Mouse (Mus musculus) natural killer cell, adult 2 months (primary cell): ENCODE results near the gene Mknk2.
A peak's percentile ranks its signal among the peaks of the same experiment; 100 is the strongest.

Experiments used
- DNase-seq, 2 experiments: peaks; one replicate each; pipeline ENCODE4 v3.0.0; 2022; ENCODE audit warnings: low spot score in 2 of 2

The Mknk2 gene

DNA sequence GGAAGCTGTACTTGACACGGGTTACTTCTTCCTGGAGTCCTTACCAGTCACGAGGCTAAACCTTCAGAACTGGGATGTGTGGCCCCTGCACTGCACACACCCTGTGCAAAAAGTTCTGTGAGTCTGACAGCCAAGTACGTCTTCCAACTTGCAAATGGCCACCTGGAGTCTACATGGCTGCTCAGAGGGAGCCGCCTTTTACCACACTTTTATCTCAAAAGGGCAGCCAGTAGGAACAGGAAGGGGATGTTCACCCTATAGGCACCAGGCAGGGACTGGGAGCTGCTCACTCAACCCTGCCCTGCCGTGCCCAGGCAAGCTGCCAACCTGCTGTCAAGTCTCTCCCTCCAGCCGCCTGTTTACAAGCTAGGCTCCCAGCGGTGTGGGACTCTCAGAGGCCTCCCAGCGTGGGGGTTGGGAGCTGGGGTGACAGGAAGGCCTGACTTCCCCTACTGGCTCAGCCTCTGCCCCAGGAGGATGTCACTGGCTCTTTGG is at the start of gene Mknk2:
TSS of gene Mknk2 (minus strand) at position 171 of the 495 bp plus-strand sequence.
- DNase-seq = peak; percentile 82 to 88

- DNase-seq = no peak
Observed at GRCm38 (mm10) chr10:80717281-80717680, 39.4 kb upstream of the Mknk2 start.

- DNase-seq = no peak
Observed at GRCm38 (mm10) chr10:80710834-80711233, 32.9 kb upstream of the Mknk2 start.

DNA sequence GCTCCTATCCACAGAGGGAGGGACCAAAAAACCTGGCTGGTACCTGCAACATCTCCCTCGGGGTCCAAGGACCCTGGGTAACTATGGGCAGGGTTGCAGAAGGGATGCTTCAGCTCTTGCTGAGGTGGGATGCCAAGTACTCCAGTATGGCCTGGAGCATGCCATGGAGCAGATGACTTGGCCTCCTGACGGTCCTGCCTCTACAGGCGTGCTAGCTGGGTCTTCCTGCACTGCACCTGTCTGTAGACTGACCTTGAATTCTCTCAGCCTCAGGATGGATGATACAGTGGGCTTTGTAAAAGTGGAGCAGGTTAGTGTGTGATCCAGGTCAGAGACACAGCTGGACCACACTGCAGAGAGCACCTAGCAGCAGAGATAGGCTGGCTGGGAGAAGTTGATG is 27.6 kb upstream of the Mknk2 start:
- DNase-seq = no peak

GRCm38 (mm10) chr10:80705033-80705432 is 27.1 kb upstream of the Mknk2 start:
- DNase-seq = no peak

- DNase-seq = no peak
Observed at GRCm38 (mm10) chr10:80704418-80704817, 26.5 kb upstream of the Mknk2 start.

DNA sequence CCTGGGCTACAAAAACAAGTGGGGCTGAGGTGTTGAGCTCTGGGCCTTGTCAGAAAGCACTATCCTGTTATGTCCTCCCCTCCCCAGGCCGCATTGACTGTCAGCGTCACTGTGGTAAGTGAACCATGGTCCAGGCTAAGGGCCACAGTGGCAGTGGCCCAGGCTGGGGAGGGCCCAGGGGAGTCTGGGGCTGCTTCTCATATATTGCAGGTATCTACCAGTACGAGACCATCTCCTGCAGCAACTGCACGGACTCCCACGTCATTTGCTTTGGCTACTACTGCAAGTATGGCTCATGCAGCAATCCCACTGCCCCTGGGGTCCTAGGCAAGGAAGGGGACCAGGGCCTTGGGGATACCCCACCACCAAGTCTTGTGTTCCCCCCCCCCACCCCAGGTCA is 25.7 kb upstream of the Mknk2 start:
- DNase-seq = no peak

DNA sequence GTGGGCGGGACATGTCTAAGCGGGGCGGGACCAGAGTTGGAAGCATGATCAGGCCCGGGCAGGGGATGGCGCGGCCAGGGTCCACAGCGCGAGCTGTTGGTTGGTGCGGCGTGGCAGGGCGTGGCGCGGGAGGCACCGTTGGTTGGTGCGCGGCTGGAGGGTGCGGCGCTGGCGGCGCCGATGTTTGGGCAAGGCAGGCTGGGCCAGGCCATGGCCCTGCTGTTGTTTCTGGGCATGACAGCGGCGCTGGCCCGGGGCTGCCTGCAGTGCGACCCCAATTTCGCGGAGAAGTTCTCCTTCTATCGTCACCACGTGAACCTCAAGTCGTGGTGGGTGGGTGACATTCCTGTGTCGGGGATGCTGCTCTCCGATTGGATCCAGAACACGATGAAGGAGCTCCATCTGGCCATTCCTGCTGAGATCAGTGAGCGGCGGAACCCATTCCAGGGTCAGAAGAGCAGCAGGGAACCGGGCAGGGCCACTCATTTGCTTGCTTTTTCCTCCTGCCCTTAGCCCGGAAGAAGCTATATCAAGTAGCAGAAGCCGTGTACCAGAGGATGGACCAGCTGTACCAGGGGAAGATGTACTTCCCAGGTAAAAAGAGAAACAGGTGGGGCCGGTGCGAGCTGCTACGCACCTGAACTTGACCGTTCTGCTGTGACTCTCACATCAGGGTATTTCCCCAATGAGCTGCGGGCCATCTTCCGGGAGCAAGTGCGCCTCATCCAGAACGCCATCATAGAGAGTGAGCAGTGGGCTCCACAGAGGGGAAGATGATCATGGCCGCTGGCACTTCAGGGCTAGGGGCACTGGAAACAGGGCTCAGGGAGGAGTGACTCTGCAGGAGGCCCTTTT is 24.9 kb upstream of the Mknk2 start:
- peak; percentile 94 to 95 for DNase-seq

GRCm38 (mm10) chr10:80701721-80702535 is 24.0 kb upstream of the Mknk2 start, which contains the start of the genes Mob3a and Izumo4:
Gene Mob3a (minus strand): TSS chr10:80701977.
Gene Izumo4 (plus strand): TSS chr10:80702184.
- peak; percentile 99 for DNase-seq

DNA sequence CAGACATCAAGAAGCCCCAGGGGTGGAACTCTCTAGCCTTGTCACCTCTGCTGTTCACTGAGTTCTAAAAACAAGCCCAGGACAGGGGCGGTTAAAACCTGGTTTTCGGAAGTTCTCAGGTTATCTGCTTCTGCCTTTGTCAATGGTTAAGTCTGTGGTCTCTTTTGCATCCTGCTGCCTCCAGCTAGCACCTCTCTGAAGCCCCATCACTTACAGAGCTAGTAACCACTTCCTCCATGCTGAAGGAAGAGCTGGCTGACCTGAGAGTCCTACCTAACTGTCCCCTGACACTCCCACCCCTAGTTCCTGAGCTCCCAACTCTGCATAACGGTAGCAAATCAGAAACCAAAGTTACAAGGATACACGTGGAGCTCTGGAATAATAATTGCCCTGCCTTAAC is 22.8 kb upstream of the Mknk2 start:
- peak; percentile 73 to 75 for DNase-seq

GRCm38 (mm10) chr10:80700038-80700504 is 22.2 kb upstream of the Mknk2 start:
- no peak for DNase-seq

GRCm38 (mm10) chr10:80698605-80699004 is 20.7 kb upstream of the Mknk2 start:
- no peak for DNase-seq

DNA sequence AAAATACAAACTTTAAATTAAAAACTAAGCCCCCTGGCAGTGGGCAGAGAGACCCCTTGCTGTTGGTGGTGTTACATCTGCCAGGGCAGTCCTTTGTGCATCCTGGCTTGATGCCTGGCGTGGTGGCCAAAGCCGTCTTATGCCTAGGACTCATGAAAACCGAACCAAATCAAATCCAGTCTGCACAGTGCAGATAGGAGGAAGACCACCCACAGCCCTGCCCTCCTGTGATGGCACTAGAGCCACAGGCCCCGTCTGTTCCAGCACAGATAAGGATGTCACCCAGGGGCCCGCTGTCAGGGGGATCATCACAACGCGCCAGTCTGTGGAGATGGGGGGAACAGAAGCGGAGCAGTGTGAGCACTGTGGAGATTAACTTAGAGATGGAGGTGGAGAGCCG is 19.9 kb upstream of the Mknk2 start:
- no peak for DNase-seq

- DNase-seq = no peak
Observed at GRCm38 (mm10) chr10:80697393-80697787, 19.5 kb upstream of the Mknk2 start.

DNA sequence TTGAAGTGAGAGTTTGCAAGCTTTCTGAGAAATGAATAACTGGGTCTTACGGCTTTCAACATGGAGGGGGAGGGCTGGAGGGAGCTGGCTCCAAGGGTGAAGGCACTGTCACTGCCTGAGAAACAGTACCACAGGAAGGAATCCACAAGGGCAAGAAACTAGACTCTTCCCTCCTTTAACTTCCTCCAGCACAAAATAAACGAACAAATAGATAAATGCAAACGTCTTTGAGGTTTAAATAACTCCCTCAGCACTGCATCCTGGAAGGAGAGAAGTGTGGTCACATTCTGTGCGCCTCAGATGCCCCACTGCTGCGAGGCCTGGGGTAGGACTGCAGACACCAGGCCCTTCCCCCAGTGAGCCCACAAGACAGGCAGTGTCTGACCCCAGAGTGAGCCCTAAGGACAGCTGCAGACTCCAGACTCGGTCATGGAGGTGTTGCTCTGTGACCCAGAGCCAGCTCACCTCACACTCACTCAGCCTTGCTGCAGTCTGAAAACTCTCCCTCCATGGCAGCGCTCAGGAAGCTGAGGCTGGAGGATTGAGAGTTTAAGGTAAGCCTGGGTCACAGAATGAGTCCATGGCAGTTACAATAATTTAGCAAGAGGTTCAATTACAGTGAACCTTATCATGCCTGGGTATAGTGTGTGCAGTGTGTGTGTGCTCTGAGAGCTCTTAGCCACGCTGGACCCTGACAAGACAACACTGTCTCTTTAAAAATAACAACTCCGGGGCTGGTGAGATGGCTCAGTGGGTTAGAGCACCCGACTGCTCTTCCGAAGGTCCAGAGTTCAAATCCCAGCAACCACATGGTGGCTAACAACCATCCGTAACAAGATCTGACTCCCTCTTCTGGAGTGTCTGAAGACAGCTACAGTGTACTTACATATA is 18.8 kb upstream of the Mknk2 start:
- DNase-seq = peak in 1 of 2 experiments; percentile 45

DNA sequence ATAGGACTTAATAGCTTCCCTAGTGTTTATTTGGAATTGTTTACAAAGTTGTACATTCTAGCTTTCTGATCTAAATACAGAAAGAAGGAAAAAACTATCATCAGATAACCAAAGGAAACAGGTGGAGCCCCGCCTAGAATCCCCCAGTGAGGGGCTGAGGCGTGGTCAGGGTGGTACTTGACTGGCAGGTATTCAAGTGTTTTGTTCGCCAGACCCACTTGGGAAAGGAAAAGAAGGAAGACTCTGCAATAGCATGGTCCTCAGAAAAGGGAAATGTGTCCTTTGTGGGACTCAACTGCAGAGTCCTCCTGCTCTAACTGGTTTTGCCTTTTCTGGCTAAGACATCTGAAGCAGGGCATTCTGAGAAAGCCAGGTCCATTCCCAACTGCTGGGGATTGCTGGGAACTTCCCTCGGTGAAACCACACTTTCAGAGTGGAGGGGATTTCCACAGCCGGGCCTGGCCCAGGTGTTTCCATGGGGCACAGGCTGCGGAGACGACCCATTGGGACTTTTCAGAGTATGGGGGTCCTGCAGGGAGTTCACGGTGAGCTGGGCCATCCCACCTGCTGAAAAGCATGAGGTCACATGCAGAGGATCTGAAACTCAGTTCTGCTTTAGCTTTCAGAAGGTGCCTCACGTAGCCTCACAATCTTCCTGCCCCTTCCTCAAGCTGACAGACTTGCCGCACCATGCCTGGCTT is 18.0 kb upstream of the Mknk2 start:
- DNase-seq = peak; percentile 53 to 61

DNA sequence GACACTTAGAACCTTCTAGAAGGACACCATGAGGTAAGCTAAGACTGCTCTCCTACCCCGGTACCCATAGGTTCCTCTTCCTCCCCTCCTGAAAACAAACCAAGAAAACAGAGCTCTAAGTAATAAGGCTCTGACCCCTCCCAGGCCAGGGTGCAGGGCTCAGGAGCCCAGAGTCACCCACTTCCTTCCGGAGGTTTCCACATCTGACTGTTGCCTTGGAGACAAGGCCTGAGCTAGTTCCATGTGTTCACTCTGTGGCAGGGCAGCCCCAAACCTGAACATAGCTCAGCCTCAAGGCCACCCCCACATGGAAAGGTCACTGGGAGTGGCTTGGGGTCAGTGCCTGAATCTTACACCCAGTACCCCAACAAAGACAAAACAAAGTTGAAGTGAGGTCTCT is 17.3 kb upstream of the Mknk2 start:
- DNase-seq = peak; percentile 90 to 91

GRCm38 (mm10) chr10:80694159-80694938 is 16.4 kb upstream of the Mknk2 start:
- DNase-seq = no peak

- peak; percentile 73 to 85 for DNase-seq
Observed at GRCm38 (mm10) chr10:80693401-80694045, 15.6 kb upstream of the Mknk2 start.
